Mouse (Mus musculus) G1E (cell line): Measurements from ENCODE around the gene Pnmal2. TPM values are rescaled to one million over a fixed set of nuclear protein-coding genes. Genes with fewer than 3 reads are reported as not detected.

Experiments used
- ATAC-seq: 2 replicates; pipeline ENCODE4 v1.8.0; 2016; ENCODE audit warnings: mild to moderate bottlenecking; ENCODE audit not compliant: insufficient number of reproducible peaks, poor library complexity, low FRiP score, severe bottlenecking; ENCODE audit errors: extremely low read depth
- DNase-seq: peaks from one replicate; pipeline ENCODE4 v3.0.0; 2012; ENCODE audit warnings: low spot score
- H3K27me3 ChIP-seq: 2 replicates; pipeline ENCODE4 v1.6.1; 2012; ENCODE audit warnings: mild to moderate bottlenecking, low read length, inconsistent platforms; ENCODE audit not compliant: insufficient read depth
- H3K36me3 ChIP-seq: replicated peaks from 2 replicates; pipeline ENCODE3; 2012; ENCODE audit warnings: mild to moderate bottlenecking, inconsistent platforms
- H3K4me1 ChIP-seq: 2 replicates; pipeline ENCODE4 v1.6.1; 2012; ENCODE audit warnings: low read depth, low read length, inconsistent platforms, mixed read lengths; ENCODE audit not compliant: insufficient read depth
- H3K4me3 ChIP-seq: 2 replicates; pipeline ENCODE4 v1.5.1; 2012; ENCODE audit warnings: low read depth, mild to moderate bottlenecking, inconsistent platforms, low read length, moderate library complexity, mixed read lengths
- H3K9me3 ChIP-seq: replicated peaks from 2 replicates; pipeline ENCODE4 v1.6.1; 2012; ENCODE audit warnings: inconsistent platforms
- CTCF ChIP-seq: IDR thresholded peaks from 2 replicates; pipeline ENCODE4 v1.5.1; 2012; ENCODE audit warnings: low read depth, low read length, inconsistent platforms, mixed read lengths
- GATA1 ChIP-seq: IDR thresholded peaks from 2 replicates; pipeline ENCODE4 v1.6.1; 2012; ENCODE audit warnings: borderline replicate concordance, low read length, inconsistent platforms, mixed read lengths
- GATA2 ChIP-seq: IDR thresholded peaks from 2 replicates; pipeline ENCODE4 v1.6.1; 2012; ENCODE audit warnings: low read depth, low read length, inconsistent platforms, borderline replicate concordance
- POLR2AphosphoS5 ChIP-seq: IDR thresholded peaks from 2 replicates; pipeline ENCODE4 v1.6.1; 2012; ENCODE audit warnings: low read depth, low read length, inconsistent platforms; ENCODE audit not compliant: insufficient replicate concordance
- TAL1 ChIP-seq: conservative IDR thresholded peaks from 2 replicates; pipeline ENCODE4 v1.6.1; 2012; ENCODE audit warnings: low read depth, low read length, inconsistent platforms, mixed read lengths
- polyA plus RNA-seq: library from polyadenylated mRNA; stranded (reverse); fragments of >175 nt; gene quantifications from 2 replicates; pipeline ENCODE4 v1.2.3, GENCODE M21; 2012
- total RNA-seq, 2 experiments: library from RNA; stranded (forward) in 1 of 2; stranded (reverse) in 1 of 2; fragments of 200-1000 nt in 1 of 2; fragments of >200 nt in 1 of 2; fragmentation: Nextera tagmentation in 1 of 2; gene quantifications; 2 replicates each; pipeline ENCODE4 v1.2.3; 2014 to 2017

Gene Pnmal2
- total and polyA plus RNA-seq, 3 experiments, result 0.22 TPM; not detected in 2

DNA sequence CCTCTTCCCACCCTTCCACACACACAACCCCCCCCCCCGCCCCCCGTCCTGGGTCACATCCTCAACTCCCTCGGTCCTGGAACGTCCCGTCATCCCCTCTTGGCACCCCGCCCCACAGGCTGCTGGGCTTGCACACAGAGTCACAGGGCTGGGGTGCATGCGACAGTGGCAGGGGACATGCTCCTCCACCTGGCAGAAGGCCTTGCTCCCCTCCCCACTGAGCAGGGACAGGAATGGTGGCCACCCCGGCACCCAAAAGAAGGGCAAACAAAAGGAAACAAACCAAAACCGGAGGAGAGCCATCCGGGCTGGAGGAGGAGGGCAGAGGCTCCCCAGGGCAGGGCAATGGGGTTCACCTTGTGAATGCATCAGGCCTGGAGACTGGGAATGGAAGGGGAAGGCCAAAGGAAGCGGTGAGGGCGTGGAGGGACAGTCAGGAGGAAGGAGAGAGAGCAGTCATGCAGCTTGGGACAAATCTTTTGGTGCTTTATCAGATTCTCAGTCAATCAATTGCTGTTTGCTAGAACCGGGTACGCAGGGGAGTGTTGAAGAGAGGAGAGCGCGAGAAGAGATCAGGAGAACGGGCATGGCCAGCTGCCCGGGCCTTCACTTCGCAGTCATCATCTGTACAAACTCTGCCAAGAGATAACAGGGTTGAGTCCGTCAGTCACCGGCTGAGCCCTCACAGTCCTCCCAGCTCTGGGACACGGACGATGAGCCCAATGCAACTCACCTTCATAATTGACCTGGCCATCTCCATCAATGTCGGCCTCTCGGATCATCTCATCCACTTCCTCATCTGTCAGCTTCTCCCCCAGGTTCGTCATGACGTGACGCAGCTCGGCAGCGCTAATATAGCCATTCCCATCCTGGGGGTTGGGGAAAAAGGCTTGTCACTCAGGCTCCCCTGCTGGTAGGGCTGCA lies 27.9 kb upstream of the Pnmal2 start:
- TF ChIP-seq TAL1 (no peak), GATA1 (no peak), POLR2AphosphoS5 (no peak), CTCF (no peak), GATA2 (no peak)
- Histone ChIP-seq H3K4me3 (no peak overlapping the region), H3K4me1 (peaks cover 59% of the 10 kb centered on the region), H3K27me3 (no peaks in the 10 kb centered on the region), H3K36me3 (peaks cover 87% of the 10 kb centered on the region), H3K9me3 (no peaks in the 10 kb centered on the region)
- DNase-seq (no peak), ATAC-seq (no peak)

DNA sequence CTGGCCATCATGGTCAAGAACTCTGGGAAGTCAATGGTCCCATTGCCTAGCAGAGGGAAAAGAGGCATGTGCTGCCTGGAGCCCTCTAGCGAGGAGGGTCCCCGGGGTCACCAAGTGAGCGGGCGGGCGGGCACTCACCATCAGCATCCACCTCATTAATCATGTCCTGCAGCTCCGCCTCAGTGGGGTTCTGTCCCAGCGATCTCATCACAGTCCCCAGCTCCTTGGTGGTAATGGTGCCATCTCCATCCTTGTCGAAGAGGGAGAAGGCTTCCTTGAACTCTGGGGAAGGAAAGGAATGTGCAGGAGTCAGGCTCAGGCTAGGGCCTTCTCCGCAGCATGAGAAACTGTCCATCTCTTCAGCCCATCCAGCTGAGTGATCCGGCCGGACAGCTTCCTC lies 27.0 kb upstream of the Pnmal2 start:
- ATAC-seq (no peak), DNase-seq (no peak)
- Histone ChIP-seq H3K27me3 (no peaks in the 10 kb centered on the region), H3K4me3 (no peak overlapping the region), H3K4me1 (peaks cover 68% of the 10 kb centered on the region), H3K36me3 (peaks cover 95% of the 10 kb centered on the region), H3K9me3 (no peaks in the 10 kb centered on the region)
- TF ChIP-seq GATA2, result no peak
- TF ChIP-seq GATA1, result no peak
- no peak for TF ChIP-seq TAL1
- TF ChIP-seq CTCF, result no peak
- no peak for TF ChIP-seq POLR2AphosphoS5

DNA sequence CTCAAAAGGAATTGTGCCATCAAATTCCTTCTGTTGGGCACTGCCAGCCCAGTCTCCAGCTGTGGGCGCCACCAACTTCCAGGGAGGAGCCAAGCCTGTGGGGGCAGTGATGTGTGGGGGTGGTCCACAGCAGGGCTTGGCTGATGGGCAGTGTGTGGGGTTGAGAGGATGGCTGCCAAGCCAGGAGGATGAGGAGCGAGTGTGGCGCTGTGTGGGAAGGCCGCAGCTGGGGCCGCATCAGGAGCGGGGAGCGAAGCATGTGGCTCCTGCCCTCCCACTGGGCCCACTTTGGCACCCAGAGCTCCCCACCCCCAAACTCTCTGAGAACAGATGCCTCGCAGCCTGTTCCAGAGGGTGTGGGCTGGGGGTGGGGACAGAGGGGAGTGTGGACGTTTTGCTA lies 26.5 kb upstream of the Pnmal2 start:
- Histone ChIP-seq H3K27me3 (no peaks in the 10 kb centered on the region), H3K9me3 (no peaks in the 10 kb centered on the region), H3K4me1 (peaks cover 72% of the 10 kb centered on the region), H3K4me3 (no peak overlapping the region), H3K36me3 (peaks cover 95% of the 10 kb centered on the region)
- ATAC-seq, result no peak
- TF ChIP-seq POLR2AphosphoS5 (no peak), TAL1 (no peak), CTCF (no peak), GATA1 (no peak), GATA2 (no peak)
- no peak for DNase-seq

DNA sequence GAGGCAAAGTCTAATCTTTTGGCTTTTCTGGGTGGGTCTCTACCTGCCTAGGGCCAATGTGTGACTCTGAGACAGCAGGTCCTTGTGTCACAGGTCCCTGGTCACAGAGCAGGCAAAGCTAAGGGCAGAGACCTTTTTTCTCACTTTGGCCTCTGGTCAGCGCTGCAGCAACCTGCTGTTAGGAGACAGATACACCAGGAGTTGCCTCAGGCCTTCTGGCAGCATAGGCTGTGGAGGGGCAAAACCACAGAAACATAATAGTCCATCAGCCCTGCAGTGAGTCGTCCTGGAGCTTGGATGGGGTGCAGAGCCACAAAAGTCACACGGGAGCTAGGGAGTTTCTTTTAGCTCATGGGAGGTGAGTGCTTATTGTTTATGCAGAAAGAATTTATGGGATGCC lies 25.8 kb upstream of the Pnmal2 start:
- TF ChIP-seq GATA2 (no peak), GATA1 (no peak), TAL1 (no peak), POLR2AphosphoS5 (no peak), CTCF (no peak)
- Histone ChIP-seq H3K9me3 (no peaks in the 10 kb centered on the region), H3K27me3 (no peaks in the 10 kb centered on the region), H3K4me1 (peaks cover 70% of the 10 kb centered on the region), H3K4me3 (no peak overlapping the region), H3K36me3 (peaks cover 88% of the 10 kb centered on the region)
- ATAC-seq (no peak), DNase-seq (no peak)

DNA sequence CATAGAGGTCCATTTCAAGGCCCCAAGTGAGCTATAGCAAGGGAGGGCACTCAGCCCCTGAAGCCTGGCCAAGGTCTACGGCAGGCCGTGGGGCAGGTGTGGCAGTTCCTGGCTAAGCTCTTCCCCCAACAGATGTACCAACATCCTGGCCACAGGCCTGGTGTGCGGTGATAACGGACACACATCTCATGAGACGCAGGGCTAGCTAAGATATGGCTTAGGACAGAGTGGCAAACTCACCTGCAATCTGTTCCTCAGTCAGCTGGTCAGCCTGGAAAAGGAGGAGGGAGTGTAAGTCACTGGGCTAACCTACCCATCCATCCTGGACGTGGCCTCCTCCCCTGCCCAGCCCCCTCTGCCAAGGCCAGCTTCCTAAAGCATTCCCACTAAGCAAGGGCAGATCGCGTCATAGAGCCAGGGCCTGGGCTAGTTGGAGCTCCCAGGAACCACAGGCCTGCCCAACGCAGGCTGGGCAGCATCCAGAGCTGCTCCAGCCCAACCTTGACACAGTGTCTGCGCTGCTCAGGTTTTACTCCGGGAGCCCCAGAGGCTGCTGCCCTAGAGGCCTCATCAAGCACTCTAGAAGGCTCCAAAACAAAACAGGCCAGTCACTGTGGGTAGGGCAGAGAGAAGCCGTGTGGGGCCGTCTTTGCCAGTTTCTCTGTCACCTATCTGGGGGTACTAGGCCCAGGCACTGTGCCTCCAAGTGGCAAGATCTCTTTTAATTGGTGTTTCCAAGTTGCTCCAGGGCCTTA lies 24.9 kb upstream of the Pnmal2 start:
- Histone ChIP-seq H3K36me3 (peaks cover 79% of the 10 kb centered on the region), H3K9me3 (no peaks in the 10 kb centered on the region), H3K4me1 (peaks cover 62% of the 10 kb centered on the region), H3K27me3 (no peaks in the 10 kb centered on the region), H3K4me3 (peak overlapping the region; percentile 28; the same call in 1 of the 2 replicates)
- ATAC-seq, result no peak
- DNase-seq, result no peak
- TF ChIP-seq TAL1 (0 out of 2 replicates have a peak, but pooled peaks have one; percentile 38), POLR2AphosphoS5 (no peak)

DNA sequence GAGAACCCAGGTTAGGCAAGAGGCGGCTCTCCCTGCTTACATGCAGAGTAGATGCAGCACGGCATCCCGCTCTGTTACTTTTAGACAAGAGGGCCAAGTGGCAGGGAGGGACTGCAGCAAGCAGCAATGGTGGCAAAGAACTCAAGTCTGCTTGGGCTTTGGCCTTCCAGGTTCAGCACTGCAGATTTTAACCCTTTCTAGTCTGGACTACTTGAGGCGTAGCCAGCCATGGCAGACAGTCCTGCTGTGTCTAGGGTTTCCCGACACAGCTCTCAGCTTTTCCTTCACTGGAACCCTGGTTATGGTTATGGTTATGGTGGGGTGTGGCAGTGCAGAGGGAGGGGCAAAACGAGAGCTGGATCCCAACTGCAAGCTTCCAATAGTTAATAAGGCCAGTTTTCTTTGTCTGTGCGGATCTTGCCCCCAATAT lies 24.3 kb upstream of the Pnmal2 start:
- no peak for DNase-seq
- Histone ChIP-seq H3K36me3 (peaks cover 73% of the 10 kb centered on the region), H3K4me1 (peaks cover 63% of the 10 kb centered on the region), H3K4me3 (peak overlapping the region; percentile 28; the same call in 1 of the 2 replicates), H3K9me3 (no peaks in the 10 kb centered on the region), H3K27me3 (no peaks in the 10 kb centered on the region)
- no peak for ATAC-seq
- TF ChIP-seq TAL1, result no peak
- no peak for TF ChIP-seq POLR2AphosphoS5
- TF ChIP-seq CTCF, result no peak
- no peak for TF ChIP-seq GATA1
- TF ChIP-seq GATA2, result no peak
